Mouse (Mus musculus) limb, embryonic 14.5 days (tissue): ENCODE data around the gene Faap100. TPM values are rescaled to one million over a fixed set of nuclear protein-coding genes. Genes with fewer than 3 reads are reported as not detected.

ENCODE experiments used
- ATAC-seq: fragments of 200-750 bp; cut with Nextera tagmentation; 2 replicates; pipeline ENCODE4 v1.8.0; 2017; ENCODE audit warnings: low read depth, moderate number of reproducible peaks, moderate TSS enrichment; ENCODE audit not compliant: low FRiP score
- DNase-seq: peaks from one replicate; pipeline ENCODE4 v3.0.0-alpha.2; 2015; ENCODE audit warnings: low spot score
- H3K27ac ChIP-seq: fragments of 300-500 bp; sonication (generic); replicated peaks from 2 replicates; pipeline ENCODE4 v1.5.1; 2014; ENCODE audit warnings: low read depth, mild to moderate bottlenecking, low read length, moderate library complexity, mixed read lengths
- H3K27me3 ChIP-seq: fragments of 300-500 bp; sonication (generic); 2 replicates; pipeline ENCODE4 v1.6.1; 2014; ENCODE audit warnings: low read length, mixed read lengths; ENCODE audit not compliant: control insufficient read depth, insufficient read depth
- H3K36me3 ChIP-seq: fragments of 300-500 bp; sonication (generic); 2 replicates; pipeline ENCODE4 v1.6.1; 2014; ENCODE audit warnings: mild to moderate bottlenecking, low read length, moderate library complexity, mixed read lengths; ENCODE audit not compliant: control insufficient read depth, insufficient read depth
- H3K4me1 ChIP-seq: fragments of 300-500 bp; sonication (generic); 2 replicates; pipeline ENCODE4 v1.6.1; 2014; ENCODE audit warnings: antibody characterized with exemption, low read length, mixed read lengths; ENCODE audit not compliant: control insufficient read depth, insufficient read depth
- H3K4me2 ChIP-seq: fragments of 300-500 bp; sonication (generic); replicated peaks from 2 replicates; pipeline ENCODE4 v1.6.1; 2014; ENCODE audit warnings: low read depth, mild to moderate bottlenecking, low read length, moderate library complexity; ENCODE audit not compliant: severe bottlenecking
- H3K4me3 ChIP-seq: fragments of 300-500 bp; sonication (generic); replicated peaks from 2 replicates; pipeline ENCODE4 v1.5.1; 2014; ENCODE audit warnings: low read length
- H3K9ac ChIP-seq: fragments of 300-500 bp; sonication (generic); 2 replicates; pipeline ENCODE4 v1.6.1; 2014; ENCODE audit warnings: mild to moderate bottlenecking, low read depth, low read length, moderate library complexity; ENCODE audit not compliant: severe bottlenecking
- H3K9me3 ChIP-seq: fragments of 300-500 bp; sonication (generic); 2 replicates; pipeline ENCODE4 v1.6.1; 2016; ENCODE audit warnings: low read length; ENCODE audit not compliant: control insufficient read depth
- POLR2A ChIP-seq: fragments of 200-500 bp; IDR thresholded peaks from 2 replicates; pipeline ENCODE4 v1.8.0; 2012; ENCODE audit warnings: inconsistent platforms, mild to moderate bottlenecking, moderate library complexity, borderline replicate concordance; ENCODE audit not compliant: insufficient read depth, insufficient read length; ENCODE audit errors: extremely low read depth
- WGBS: fragments of 180-500 bp; shearing (Covaris S2); extraction: QIAGEN DNeasy Blood & Tissue Kit; methylation state at CpG from one replicate; pipeline ENCODE4 v1.1.7; 2014; 5-methylcytosine and 5-hydroxymethylcytosine counted together
- polyA plus RNA-seq, 2 experiments: library from polyadenylated mRNA; depleted of rRNA in 1 of 2; stranded (reverse) in 1 of 2; unstranded in 1 of 2; fragments of >200 nt; fragmentation: Nextera tagmentation in 1 of 2; extraction: Ambion mirVana in 1 of 2; gene quantifications; 2 replicates each; pipeline versions ENCODE4 v1.2.1 to v1.2.3; 2012 to 2014

Faap100 gene
- polyA plus RNA-seq, 2 experiments: 33.9 to 45.0 TPM

- no peak for ATAC-seq
- Histone ChIP-seq H3K36me3 (peaks cover 78% of the 10 kb centered on the region), H3K4me2 (no peak overlapping the region), H3K9me3 (no peaks in the 10 kb centered on the region), H3K4me1 (peaks cover 12% of the 10 kb centered on the region), H3K27me3 (no peaks in the 10 kb centered on the region), H3K4me3 (no peak overlapping the region), H3K27ac (no peak overlapping the region), H3K9ac (0 out of 2 replicates have a peak overlapping the region, but pooled peaks have one; percentile 62)
- no peak for DNase-seq
- WGBS: 91% methylated on average over 17 of the region's 17 CpGs
- TF ChIP-seq POLR2A: no peak
Measured at GRCm38 (mm10) chr11:120376302-120377160, 2.0 kb downstream of the Faap100 start.

- TF ChIP-seq POLR2A: no peak
- H3K27me3 ChIP-seq: no peaks in the 10 kb centered on the region
- WGBS: 92% methylated on average over 10 of the region's 10 CpGs
- H3K4me2 ChIP-seq: no peak overlapping the region
- ATAC-seq (no peak), DNase-seq (no peak)
- H3K36me3 ChIP-seq: peaks cover 78% of the 10 kb centered on the region
- H3K9me3 ChIP-seq: no peaks in the 10 kb centered on the region
- H3K4me3 ChIP-seq: no peak overlapping the region
- H3K9ac ChIP-seq: no peak overlapping the region
- H3K27ac ChIP-seq: no peak overlapping the region
- H3K4me1 ChIP-seq: peaks cover 12% of the 10 kb centered on the region
Measured at GRCm38 (mm10) chr11:120375324-120375723, 3.2 kb downstream of the Faap100 start.

DNA sequence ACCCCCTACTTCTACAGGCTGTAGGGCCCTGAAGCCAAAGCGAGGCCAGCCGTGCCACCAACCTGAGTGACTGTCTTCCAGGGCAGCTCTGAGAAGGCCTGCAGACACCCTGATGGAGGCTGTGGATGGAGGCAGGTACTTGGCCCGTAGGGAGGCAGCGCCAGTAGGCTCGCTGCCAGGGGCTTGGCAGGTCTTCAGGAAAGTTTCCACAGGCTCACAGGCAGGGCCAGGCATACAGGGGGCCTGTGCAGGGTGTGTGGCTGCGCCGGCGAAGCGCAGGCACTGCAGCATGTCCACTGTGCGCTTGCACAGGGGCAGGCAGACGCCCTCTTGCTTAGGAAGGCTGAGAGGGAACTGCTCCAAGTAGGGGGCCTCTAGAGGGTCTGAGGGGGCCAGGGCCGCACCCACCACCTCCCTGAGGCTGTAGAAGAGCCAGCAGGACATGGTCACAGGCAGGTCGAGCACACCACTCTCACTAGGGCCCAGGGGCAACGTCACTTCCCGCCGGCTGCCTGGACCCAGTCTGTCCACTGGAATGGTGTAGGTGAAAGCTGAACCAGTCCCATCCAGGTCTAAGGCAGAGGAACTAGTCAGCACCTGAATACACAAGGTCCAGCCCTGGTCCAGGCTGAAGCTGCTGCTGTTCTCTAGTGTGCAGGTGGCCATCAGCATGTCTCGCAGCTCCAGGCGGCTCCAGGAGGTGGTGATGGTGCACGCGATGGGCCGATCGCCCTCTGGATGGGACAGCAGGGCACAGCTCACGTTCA is 4.6 kb downstream of the Faap100 start:
- H3K4me3 ChIP-seq: no peak overlapping the region
- peaks cover 82% of the 10 kb centered on the region for H3K36me3 ChIP-seq
- no peaks in the 10 kb centered on the region for H3K9me3 ChIP-seq
- no peak for TF ChIP-seq POLR2A
- no peaks in the 10 kb centered on the region for H3K27me3 ChIP-seq
- 86% methylated on average over 22 of the region's 23 CpGs for WGBS
- no peak overlapping the region for H3K27ac ChIP-seq
- H3K9ac ChIP-seq: no peak overlapping the region
- H3K4me2 ChIP-seq: no peak overlapping the region
- DNase-seq (no peak), ATAC-seq (no peak)
- H3K4me1 ChIP-seq: peaks cover 10% of the 10 kb centered on the region

- no peaks in the 10 kb centered on the region for H3K9me3 ChIP-seq
- H3K27me3 ChIP-seq: no peaks in the 10 kb centered on the region
- TF ChIP-seq POLR2A: no peak
- no peak overlapping the region for H3K27ac ChIP-seq
- 63% methylated on average over 13 of the region's 13 CpGs for WGBS
- no peak overlapping the region for H3K4me2 ChIP-seq
- ATAC-seq (no peak), DNase-seq (no peak)
- peaks cover 85% of the 10 kb centered on the region for H3K36me3 ChIP-seq
- peaks cover 9% of the 10 kb centered on the region for H3K4me1 ChIP-seq
- H3K4me3 ChIP-seq: no peak overlapping the region
- H3K9ac ChIP-seq: no peak overlapping the region
Measured at GRCm38 (mm10) chr11:120373025-120373424, 5.5 kb downstream of the Faap100 start.

DNA sequence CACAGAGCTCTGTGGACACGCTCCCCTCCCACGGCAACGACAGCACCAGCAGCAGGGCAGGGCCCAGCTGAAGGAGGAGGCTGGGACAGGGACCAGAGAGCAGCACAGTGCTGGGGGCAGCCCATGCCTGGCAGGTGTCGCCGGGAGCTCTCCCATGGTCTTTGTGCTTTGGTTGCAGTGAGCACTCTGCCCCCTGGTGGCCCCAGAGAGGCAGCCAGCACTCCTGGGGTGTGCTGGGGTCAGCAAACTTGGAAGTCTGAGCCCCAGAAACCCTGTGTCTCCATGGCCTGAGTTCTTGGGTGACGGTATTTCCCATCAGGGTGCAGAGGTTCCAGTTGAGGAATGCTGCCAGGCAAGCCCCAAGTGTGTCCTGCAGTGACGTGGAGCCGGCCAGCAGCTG is 8.9 kb downstream of the Faap100 start:
- TF ChIP-seq POLR2A: no peak
- ATAC-seq (peak; percentile 66), DNase-seq (no peak)
- peaks cover 58% of the 10 kb centered on the region for H3K36me3 ChIP-seq
- H3K4me2 ChIP-seq: no peak overlapping the region
- 36% methylated on average over 8 of the region's 8 CpGs for WGBS
- no peak overlapping the region for H3K27ac ChIP-seq
- H3K9ac ChIP-seq: no peak overlapping the region
- no peak overlapping the region for H3K4me3 ChIP-seq
- no peaks in the 10 kb centered on the region for H3K27me3 ChIP-seq
- H3K4me1 ChIP-seq: no peaks in the 10 kb centered on the region
- H3K9me3 ChIP-seq: no peaks in the 10 kb centered on the region
